Mouse (Mus musculus) 416B (cell line): ENCODE results near the gene Gm9903.

Source experiments
- DNase-seq: peaks from one replicate; pipeline ENCODE4 v3.0.0; 2011; ENCODE audit warnings: low read depth

Gene Gm9903

GRCm38 (mm10) chr5:33640652-33641051 is 10.9 kb downstream of the Gm9903 start:
- DNase-seq, result peak; percentile 69

GRCm38 (mm10) chr5:33651017-33651416 is 21.3 kb downstream of the Gm9903 start:
- DNase-seq, result no peak

- DNase-seq, result no peak
These were observed 21.8 kb downstream of the Gm9903 start for GRCm38 (mm10) chr5:33651541-33651920.

DNA sequence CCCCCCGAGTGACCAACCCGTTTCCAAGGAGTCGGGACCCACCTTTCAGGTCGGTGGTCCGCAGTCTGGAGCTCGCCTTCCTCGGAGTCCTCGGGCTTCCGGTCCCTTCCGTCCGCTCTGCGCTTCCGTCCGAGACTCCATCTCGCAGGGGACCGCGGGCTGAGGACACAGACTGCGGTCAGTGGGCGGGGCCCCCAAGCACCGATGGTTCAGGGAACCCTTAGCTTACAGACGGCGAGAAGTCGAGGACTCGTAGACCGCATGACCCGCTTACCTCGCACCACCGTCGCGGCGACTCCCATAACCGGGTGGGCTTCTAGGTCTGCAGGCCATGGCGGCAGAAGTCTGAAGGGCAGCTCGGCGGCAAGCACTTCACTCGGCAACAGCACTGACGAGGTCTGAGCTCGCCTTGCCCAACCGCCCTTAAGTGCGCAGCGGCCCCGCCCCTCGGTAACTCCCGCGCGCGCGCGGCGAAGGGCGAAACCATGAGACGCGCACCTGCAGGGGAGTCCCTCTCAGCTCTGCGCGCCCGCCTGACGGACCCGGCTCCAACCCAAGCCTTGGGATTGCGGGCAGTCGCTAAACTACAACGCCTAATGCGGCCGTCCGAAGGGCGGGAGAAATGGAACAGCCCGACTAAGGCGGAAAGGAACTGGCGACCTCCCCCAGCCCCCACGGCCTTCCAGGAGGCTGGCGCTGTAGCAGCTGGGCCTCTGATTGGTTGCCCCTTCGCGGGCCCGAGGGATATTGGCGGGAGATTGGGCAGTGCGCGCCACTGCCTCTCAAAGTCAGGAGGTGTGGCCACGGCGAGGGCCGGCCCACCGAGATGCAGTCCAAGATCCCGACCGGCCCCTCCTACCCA is 22.4 kb downstream of the Gm9903 start, which contains the start of gene Slbp:
Slbp (minus strand) TSS at position 654 of the 862 bp plus-strand sequence.
- DNase-seq, result peak; percentile 98

- no peak for DNase-seq
These were observed 23.1 kb downstream of the Gm9903 start for GRCm38 (mm10) chr5:33652783-33653173.

- DNase-seq, result no peak
These were observed 24.7 kb downstream of the Gm9903 start for GRCm38 (mm10) chr5:33654424-33654823.

DNA sequence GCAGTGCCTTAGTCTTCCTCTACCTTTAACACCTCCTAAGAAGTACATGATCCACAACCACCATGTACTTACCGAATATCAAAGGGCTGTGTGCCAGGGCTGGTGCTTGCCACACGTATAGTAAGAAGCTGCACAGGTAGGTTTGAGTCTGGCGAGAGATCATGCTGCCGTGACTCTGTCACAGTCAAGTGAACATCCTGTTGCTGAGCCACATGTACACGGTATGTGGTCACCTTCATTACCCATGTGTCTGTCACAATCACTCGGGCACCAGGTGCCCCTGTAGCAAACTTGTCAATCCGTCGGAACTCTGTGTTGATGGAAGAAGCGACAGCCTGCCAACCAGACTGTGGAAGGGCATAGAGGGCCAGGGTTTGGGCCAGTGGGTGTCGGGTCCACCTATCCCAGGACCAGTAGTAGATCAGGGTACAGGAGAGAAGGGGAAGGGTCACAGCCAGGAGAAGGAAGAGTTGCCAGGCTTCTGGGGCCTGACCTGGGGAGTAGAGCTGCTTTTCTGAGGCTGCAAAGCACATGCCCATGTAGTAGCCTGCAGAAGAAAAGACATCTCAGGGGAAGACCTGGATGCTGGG is 25.6 kb downstream of the Gm9903 start:
- no peak for DNase-seq

GRCm38 (mm10) chr5:33656739-33657138 is 27.0 kb downstream of the Gm9903 start:
- no peak for DNase-seq

DNA sequence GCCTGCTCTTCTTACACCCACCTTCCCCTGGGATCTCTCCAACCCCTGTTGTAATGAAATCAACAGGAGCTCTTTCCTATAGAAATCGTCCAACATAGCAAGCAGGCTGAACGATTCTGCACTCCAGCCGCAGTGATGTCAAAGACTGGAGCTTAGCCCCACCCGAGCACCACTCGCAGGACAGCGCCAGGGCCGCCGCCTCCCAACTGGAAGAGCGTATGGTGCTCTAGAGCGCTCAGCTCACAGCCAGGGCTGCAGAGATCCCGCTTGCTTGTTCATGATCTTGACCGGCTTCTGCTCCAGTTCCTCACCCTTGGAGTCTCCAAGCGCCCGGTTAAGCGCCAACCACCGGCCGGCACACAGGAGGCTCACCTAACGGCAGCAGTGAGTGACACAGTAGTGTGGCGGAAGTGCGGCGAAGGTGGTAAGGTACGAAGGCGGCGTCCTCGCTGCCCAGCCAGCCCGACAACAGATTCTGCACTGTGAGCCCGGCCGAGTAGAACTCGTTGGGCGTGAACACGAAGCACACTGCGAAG is 27.6 kb downstream of the Gm9903 start:
- DNase-seq, result no peak

DNA sequence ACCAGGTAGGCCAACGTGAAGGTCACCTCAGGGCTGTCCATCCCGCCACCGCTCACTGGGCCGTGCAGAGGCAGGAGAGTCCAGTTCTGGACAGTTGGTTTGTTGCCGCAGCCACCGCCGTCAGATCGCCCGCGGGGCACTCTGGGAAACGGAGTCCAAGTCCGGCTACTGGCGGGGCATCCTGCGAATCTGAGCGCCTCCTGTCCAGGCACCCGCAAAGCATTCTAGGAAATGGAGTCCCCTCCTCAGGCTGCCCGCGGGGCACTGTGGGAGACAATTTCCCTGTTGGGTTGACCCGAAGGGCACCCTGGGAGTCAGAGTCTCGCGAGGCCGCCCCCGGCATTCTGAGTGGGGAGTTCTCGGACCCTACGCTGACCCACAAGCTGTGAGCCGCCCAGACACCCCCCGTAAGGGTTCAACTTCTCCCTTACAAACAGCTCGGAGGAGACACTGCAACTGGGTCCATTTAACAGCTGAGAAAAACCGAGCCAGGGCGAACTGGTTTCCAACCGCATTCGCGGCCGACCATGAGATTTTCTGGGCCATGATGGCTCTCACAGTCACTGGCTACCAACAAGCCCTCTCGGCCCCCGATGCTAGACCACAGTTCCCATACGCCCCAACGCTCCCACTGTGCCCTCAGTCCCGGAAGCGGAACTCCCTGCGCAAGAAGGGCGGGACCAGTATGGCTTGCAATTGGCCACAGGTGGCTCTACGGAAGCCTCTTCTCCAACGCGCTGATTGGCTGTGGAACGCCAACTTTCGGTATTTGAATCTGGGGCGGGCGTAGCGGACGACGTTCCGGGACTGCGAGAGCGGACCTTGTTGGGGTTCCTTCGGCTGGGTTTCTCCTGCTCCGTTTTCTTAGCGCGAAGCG is 28.3 kb downstream of the Gm9903 start, which contains the start of the genes Tacc3 and Tmem129:
Tacc3 (plus strand) TSS at position 342 of the 877 bp plus-strand sequence.
Tmem129 (minus strand) TSS at position 630 of the 877 bp plus-strand sequence.
- peak; percentile 98 for DNase-seq

GRCm38 (mm10) chr5:33658664-33659050 is 28.9 kb downstream of the Gm9903 start:
- DNase-seq, result no peak

DNA sequence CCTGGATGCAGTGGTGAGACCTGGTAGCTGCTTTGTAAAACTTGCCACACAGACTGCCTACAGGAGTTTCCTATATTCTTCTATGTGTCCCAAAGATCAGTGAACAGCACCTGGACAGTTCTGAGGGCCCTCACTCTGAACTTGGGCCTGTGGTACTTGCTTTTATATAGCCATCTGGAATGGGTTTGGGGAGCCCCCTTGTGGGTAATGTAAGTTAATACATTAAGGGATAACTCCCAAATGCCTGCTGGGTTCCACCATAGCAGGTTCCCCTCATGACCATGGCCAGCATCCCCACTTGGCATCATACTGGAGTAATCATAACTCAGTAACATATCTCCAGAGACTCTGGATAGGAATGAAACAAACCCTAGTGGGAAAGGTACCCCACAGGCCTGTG is 38.5 kb downstream of the Gm9903 start:
- DNase-seq, result peak; percentile 67

DNA sequence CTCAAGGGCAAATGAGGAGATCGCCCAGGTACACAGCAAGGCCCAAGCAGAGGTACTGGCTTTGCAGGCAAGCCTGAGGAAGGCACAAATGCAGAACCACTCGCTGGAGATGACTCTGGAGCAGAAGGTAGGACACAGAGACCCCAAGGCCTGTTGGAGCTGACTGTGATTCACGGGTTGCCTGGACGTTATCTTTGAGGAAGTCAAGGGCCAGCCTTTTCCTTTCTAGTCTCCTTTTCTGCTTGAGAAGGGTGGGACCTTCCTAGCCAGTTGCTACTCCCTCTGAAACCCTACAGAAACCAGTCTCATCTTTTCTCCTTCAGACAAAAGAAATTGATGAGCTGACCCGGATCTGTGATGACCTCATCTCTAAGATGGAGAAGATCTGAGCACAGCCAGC is 41.9 kb downstream of the Gm9903 start:
- DNase-seq, result peak; percentile 44

DNA sequence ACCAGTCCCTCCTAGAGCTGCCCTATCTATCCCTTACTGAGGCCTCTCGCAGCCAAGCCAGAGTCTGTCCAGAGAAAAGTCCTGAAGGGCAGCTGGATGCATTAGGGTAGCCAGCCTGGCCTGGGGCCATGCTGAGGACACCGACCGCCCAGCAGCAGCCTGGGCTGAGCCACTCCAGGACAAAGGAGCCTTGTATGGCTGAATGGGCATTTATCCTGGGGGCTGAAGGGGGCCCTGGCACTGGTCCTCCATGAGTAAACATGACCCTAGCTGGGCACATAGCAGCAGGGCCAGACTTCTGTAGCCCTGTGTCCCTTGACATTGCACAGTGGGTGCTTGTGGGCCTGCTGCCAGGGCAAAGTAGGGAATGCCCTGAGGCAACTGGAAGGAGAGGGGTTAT is 44.7 kb downstream of the Gm9903 start:
- DNase-seq, result no peak

- peak; percentile 65 for DNase-seq
These were observed 46.2 kb downstream of the Gm9903 start for GRCm38 (mm10) chr5:33675964-33676363.

DNA sequence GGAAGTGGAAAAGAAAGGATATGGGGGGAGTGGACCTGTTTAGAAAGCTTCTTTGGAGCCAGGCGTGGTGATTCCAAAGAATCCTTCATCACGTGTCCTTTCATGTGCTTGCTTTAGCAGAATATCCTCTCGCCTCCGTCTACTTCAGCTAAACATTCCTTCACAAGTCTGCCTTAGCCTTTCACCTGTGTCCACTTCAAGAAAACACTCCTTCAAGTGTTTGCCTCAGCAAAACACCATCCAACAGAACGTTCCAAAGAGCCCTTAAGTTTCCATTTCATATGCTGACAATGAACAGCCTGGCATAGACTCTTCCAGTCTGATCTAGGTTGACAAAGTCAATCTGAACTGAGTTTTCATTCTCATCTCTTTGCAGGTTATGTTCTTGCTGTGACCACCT is 48.5 kb downstream of the Gm9903 start:
- no peak for DNase-seq

- DNase-seq, result no peak
These were observed 51.3 kb downstream of the Gm9903 start for GRCm38 (mm10) chr5:33681044-33681443.
